28 mouse cellular contexts compared by ENCODE assay signal in genomic region chr7:118697168-118697567, GRCm38 (mm10). TPM values are rescaled to one million over a fixed set of nuclear protein-coding genes. Genes with fewer than 3 reads are reported as not detected.
A peak's percentile ranks its signal among the peaks of the same experiment; 100 is the strongest.
DNase-seq lines count a peak whose midpoint lies in the region; TF ChIP-seq lines count a peak whose summit lies in the region.
"Had no signal": no experiment of that assay in that cellular context is flagged by ENCODE, and none has a peak within 500 bp of the region (broad histone marks: within the 10 kb centered on the region; RNA-seq: fewer than 3 reads in every experiment).

No protein-coding gene starts in this region.

- peak; percentile 46 to 71 for DNase-seq in adrenal gland, adult (ENCODE audit: inconsistent age in 2 of 2, low spot score in 1 of 2)
- no peak for DNase-seq in adrenal gland, postnatal 4 days (ENCODE audit: low spot score in 2 of 2)
- DNase-seq in heart, adult 11 months: peak; percentile 74
- DNase-seq in heart, adult 2 months: no peak
- DNase-seq in 416B (ENCODE audit: low read depth): peak; percentile 54
- no peak for DNase-seq in layer of hippocampus, adult 9-11 months
- DNase-seq in gastrocnemius, postnatal 4 days (ENCODE audit: low spot score in 2 of 2): no peak
- DNase-seq: cerebellum, adult 2 months; cerebellum, postnatal 25 days; gastrocnemius, postnatal 14 days; heart, postnatal 10 days; kidney, adult 18-20 months; kidney, postnatal 36 days; left cerebral cortex, postnatal 4 days; liver, postnatal 0 days; right cerebral cortex, adult 18-20 months; spleen, adult 18-20 months; thymus, adult 2 months; thymus, postnatal 36 days had no signal

- H3K9ac ChIP-seq in heart, adult 2 months (ENCODE audit: low read depth, low read length): no peak overlapping the region
- H3K9ac ChIP-seq: forebrain, embryonic 13.5 days; heart, embryonic 13.5 days; hindbrain, embryonic 14.5 days; liver, embryonic 12.5 days; liver, postnatal 0 days; midbrain, embryonic 15.5 days; neural tube, embryonic 12.5 days had no signal

- TF ChIP-seq POLR2A in heart, adult 2 months (IDR thresholded peaks at IDR 0.05; ENCODE audit: insufficient read depth, low read depth, low read length): no peak
- TF ChIP-seq POLR2A in myocyte (IDR thresholded peaks at IDR 0.05; ENCODE audit: insufficient read length, low read depth): no peak

- H3K4me1 ChIP-seq in heart, adult 2 months (ENCODE audit: control insufficient read depth, insufficient read depth, low read length): no peaks in the 10 kb centered on the region
- H3K4me1 ChIP-seq: heart, embryonic 13.5 days; midbrain, embryonic 10.5 days; midbrain, embryonic 15.5 days; neural tube, embryonic 12.5 days had no signal

- H3K27ac ChIP-seq in heart, adult 2 months: no peak overlapping the region
- H3K27ac ChIP-seq: forebrain, embryonic 13.5 days; heart, embryonic 13.5 days; hindbrain, embryonic 14.5 days; layer of hippocampus, adult 2 months; liver, embryonic 12.5 days; midbrain, embryonic 10.5 days; midbrain, embryonic 15.5 days; neural tube, embryonic 12.5 days had no signal

- H3K4me2 ChIP-seq in myocyte (ENCODE audit: low read depth): peak overlapping the region; percentile 39
- H3K4me2 ChIP-seq: forebrain, embryonic 13.5 days; heart, embryonic 13.5 days; hindbrain, embryonic 14.5 days; liver, embryonic 12.5 days; midbrain, embryonic 15.5 days; neural tube, embryonic 12.5 days had no signal

- H3ac ChIP-seq in myocyte (ENCODE audit: control insufficient read depth, insufficient read length): no peak overlapping the region

- H3K4me3 ChIP-seq in heart, adult 2 months: no peak overlapping the region
- H3K4me3 ChIP-seq in myocyte: no peak overlapping the region
- H3K4me3 ChIP-seq: forebrain, embryonic 13.5 days; heart, embryonic 13.5 days; layer of hippocampus, adult 2 months; liver, embryonic 12.5 days; midbrain, embryonic 10.5 days; midbrain, embryonic 15.5 days; neural tube, embryonic 12.5 days had no signal

- 0 out of 2 replicates have a peak, but pooled peaks cover 2% of the 10 kb centered on the region for H3K79me2 ChIP-seq in heart, adult 2 months (replicated peaks; ENCODE audit: control insufficient read depth, insufficient read depth, low read length)
- peaks cover 6% of the 10 kb centered on the region for H3K79me2 ChIP-seq in myocyte (ENCODE audit: control insufficient read depth, insufficient read depth)

- no peaks in the 10 kb centered on the region for H3K27me3 ChIP-seq in heart, adult 2 months (ENCODE audit: control insufficient read depth, insufficient read depth, low read length)
- H3K27me3 ChIP-seq in myocyte (ENCODE audit: control insufficient read depth, insufficient read depth, insufficient read length): no peaks in the 10 kb centered on the region
- H3K27me3 ChIP-seq: forebrain, embryonic 13.5 days; heart, embryonic 13.5 days; liver, embryonic 12.5 days; midbrain, embryonic 15.5 days; neural tube, embryonic 12.5 days had no signal

- TF ChIP-seq EP300 in heart, adult 2 months (IDR thresholded peaks at IDR 0.05; ENCODE audit: insufficient read depth, low read depth, low read length): no peak

- intact Hi-C loops in heart, adult 2 months (cut with DNase I): no loop called here

- no peak for TF ChIP-seq CTCF in heart, adult 2 months (IDR thresholded peaks at IDR 0.05)

- no peaks in the 10 kb centered on the region; the same call in 1 of the 2 replicates for H3K36me3 ChIP-seq in heart, adult 2 months (ENCODE audit: control insufficient read depth, insufficient read depth, low read length)
- H3K36me3 ChIP-seq in myocyte (ENCODE audit: control insufficient read depth, insufficient read depth): no peaks in the 10 kb centered on the region

- WGBS in heart, adult 2 months: 45% methylated on average over 4 of the region's 4 CpGs

TF ChIP-seq in myocyte, 11 proteins besides CTCF, POLR2A, EP300 and RAD21:
- TF ChIP-seq MYOG (IDR thresholded peaks at IDR 0.05; ENCODE audit: control insufficient read depth in 1 of 3, insufficient read depth in 1 of 3, insufficient read length in 2 of 3, low read depth in 2 of 3) (peak in 2 of 3 experiments; percentile 29 to 87), MYOD1 (IDR thresholded peaks at IDR 0.05; ENCODE audit: control insufficient read depth in 1 of 3, insufficient read length in 2 of 3, low read depth in 2 of 3) (peak; percentile 4 to 68 (median 46)), E2F4 (IDR thresholded peaks at IDR 0.05; ENCODE audit: insufficient read depth) (no peak), TCF12 (IDR thresholded peaks at IDR 0.05; ENCODE audit: insufficient read depth, poor library complexity, severe bottlenecking) (peak; percentile 6)

RNA-seq across cellular contexts. Expression of gene Gde1, which starts 8.4 kb away (rescaled TPM):
- total RNA-seq in adrenal gland, postnatal 4 days (2021): 10 to 100 TPM; 72.9 to 80.0 TPM
- total RNA-seq in heart, adult 2 months (2021): 10 to 100 TPM; 30.2 to 34.5 TPM
- 54.9 and 62.8 TPM in 2 replicates for polyA plus RNA-seq in heart, adult 2 months (2012; rRNA removed)
- 76.5 TPM for polyA plus RNA-seq in myocyte (2012; fragmentation: generic; extraction: Trizol)
- 10 to 100 TPM; 36.5 to 38.2 TPM for total RNA-seq in gastrocnemius, postnatal 4 days (2021)

RNA-seq across cellular contexts. Expression of gene Ccp110, which starts 15.2 kb away (rescaled TPM):
- 10 to 100 TPM; 13.5 to 15.3 TPM for total RNA-seq in adrenal gland, postnatal 4 days (2021)
- total RNA-seq in heart, adult 2 months (2021): 1 to 10 TPM; 1.5 to 1.6 TPM
- 1.4 and 2.0 TPM in 2 replicates for polyA plus RNA-seq in heart, adult 2 months (2012; rRNA removed)
- 1.9 TPM for polyA plus RNA-seq in myocyte (2012; fragmentation: generic; extraction: Trizol)
- total RNA-seq in gastrocnemius, postnatal 4 days (2021): 10 to 100 TPM in 1 of 2 experiments, 1 to 10 TPM in 1; 8.7 to 12.8 TPM

RNA-seq across cellular contexts. Expression of gene Vps35l, which starts 42.9 kb away (rescaled TPM):
- total RNA-seq in adrenal gland, postnatal 4 days (2021): 10 to 100 TPM; 71.2 to 75.3 TPM
- 10 to 100 TPM; 21.0 to 21.7 TPM for total RNA-seq in heart, adult 2 months (2021)
- polyA plus RNA-seq in heart, adult 2 months (2012; rRNA removed): 26.5 and 30.2 TPM in 2 replicates
- 35.7 TPM for polyA plus RNA-seq in myocyte (2012; fragmentation: generic; extraction: Trizol)
- 10 to 100 TPM; 41.4 to 41.5 TPM for total RNA-seq in gastrocnemius, postnatal 4 days (2021)

Comparison
In these comparisons a context has a peak if more than half of its experiments do, and no peak if none do; other contexts are left out.
1. DNase-seq: peak in adrenal gland, adult (2 of 2), heart, adult 11 months (single experiment) and 416B (single experiment); none in adrenal gland, postnatal 4 days (0 of 2), heart, adult 2 months (0 of 2), layer of hippocampus, adult 9-11 months (single experiment) and gastrocnemius, postnatal 4 days (0 of 2).